Mouse (Mus musculus) brown adipose tissue, adult 24 weeks (tissue): Measurements from ENCODE around the gene Sorl1. TPM values are rescaled to one million over a fixed set of nuclear protein-coding genes. Genes with fewer than 3 reads are reported as not detected.

ENCODE experiments used
- H3K27ac ChIP-seq: fragments of 200-500 bp; replicated peaks from 2 replicates; pipeline ENCODE4 v1.5.1; 2012; ENCODE audit warnings: low read depth, mild to moderate bottlenecking, low read length
- H3K4me1 ChIP-seq: fragments of 200-500 bp; 2 replicates; pipeline ENCODE4 v1.6.1; 2012; ENCODE audit warnings: low read length, mixed read lengths; ENCODE audit not compliant: control insufficient read depth, insufficient read depth, insufficient read length
- H3K4me3 ChIP-seq: fragments of 200-500 bp; 2 replicates; pipeline ENCODE4 v1.5.1; 2012; ENCODE audit warnings: low read depth, mild to moderate bottlenecking, low read length, moderate library complexity; ENCODE audit not compliant: insufficient read depth
- polyA plus RNA-seq: library from polyadenylated mRNA; stranded (reverse); fragments of >200 nt; gene quantifications from 2 replicates; pipeline ENCODE4 v1.2.4, GENCODE M21; 2012; ENCODE audit not compliant: missing spikeins, insufficient read depth, insufficient read length

Gene Sorl1
- polyA plus RNA-seq, 1 experiment = 25.3 TPM

GRCm38 (mm10) chr9:42138248-42138858 is 14.3 kb upstream of the Sorl1 start:
- H3K4me3 ChIP-seq = no peak overlapping the region
- no peaks in the 10 kb centered on the region for H3K4me1 ChIP-seq

DNA sequence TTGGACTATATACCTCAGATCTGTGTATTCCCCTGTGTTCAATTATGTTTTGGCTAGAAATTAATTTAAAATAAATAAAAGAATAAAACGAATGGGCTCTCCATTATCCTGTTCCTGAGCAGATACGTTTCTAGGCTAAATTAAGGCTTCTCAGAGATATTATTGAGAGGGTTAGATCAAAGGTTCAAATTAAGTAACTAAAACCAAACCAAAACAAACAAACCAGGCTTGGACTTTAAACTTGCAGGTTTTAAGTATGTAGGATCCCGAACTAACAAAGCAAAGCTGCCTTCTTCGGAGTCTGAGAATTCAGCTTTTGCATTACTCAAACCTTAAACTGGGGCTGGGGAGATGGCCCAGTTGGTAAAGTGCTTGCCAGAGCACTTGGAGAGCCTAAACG is 13.5 kb upstream of the Sorl1 start:
- no peaks in the 10 kb centered on the region for H3K4me1 ChIP-seq
- H3K4me3 ChIP-seq = no peak overlapping the region
- H3K27ac ChIP-seq = no peak overlapping the region

More at GRCm38 (mm10) chr9:42138248-42138858, 14.3 kb upstream of the Sorl1 start:
- H3K27ac ChIP-seq = no peak overlapping the region

- Histone ChIP-seq H3K4me1 (no peaks in the 10 kb centered on the region), H3K4me3 (no peak overlapping the region), H3K27ac (no peak overlapping the region)
Measured at GRCm38 (mm10) chr9:42130793-42131760, 7.0 kb upstream of the Sorl1 start.

GRCm38 (mm10) chr9:42127983-42128382 is 3.9 kb upstream of the Sorl1 start:
- Histone ChIP-seq H3K4me1 (no peaks in the 10 kb centered on the region), H3K27ac (no peak overlapping the region), H3K4me3 (no peak overlapping the region)

- Histone ChIP-seq H3K4me1 (peaks cover 11% of the 10 kb centered on the region), H3K27ac (no peak overlapping the region), H3K4me3 (no peak overlapping the region)
Measured at GRCm38 (mm10) chr9:42125262-42125982, 1.3 kb upstream of the Sorl1 start.

GRCm38 (mm10) chr9:42123204-42123603 is 893 bp downstream of the Sorl1 start:
- Histone ChIP-seq H3K4me1 (peaks cover 11% of the 10 kb centered on the region), H3K27ac (no peak overlapping the region), H3K4me3 (peak overlapping the region; percentile 73)

DNA sequence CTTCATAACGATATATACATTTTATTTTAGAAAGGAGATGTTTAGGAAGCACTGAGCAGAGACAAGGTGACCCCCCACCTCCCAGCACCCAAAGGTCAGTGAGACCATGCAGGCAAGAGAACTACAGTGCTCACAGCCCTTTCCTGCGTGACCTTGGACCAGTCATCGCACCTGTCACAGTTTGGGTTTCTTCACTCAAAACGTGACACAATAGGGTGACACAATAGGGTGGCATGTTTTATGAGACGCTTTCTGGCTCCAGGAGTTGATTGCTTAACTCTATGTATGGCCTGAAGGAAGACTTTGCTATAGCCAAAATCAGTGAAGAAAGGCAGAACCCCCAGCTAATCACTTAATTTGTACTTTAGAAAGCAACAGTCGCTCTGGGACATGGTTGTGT is 1.7 kb downstream of the Sorl1 start:
- no peak overlapping the region for H3K4me3 ChIP-seq
- H3K27ac ChIP-seq = no peak overlapping the region
- H3K4me1 ChIP-seq = peaks cover 11% of the 10 kb centered on the region

DNA sequence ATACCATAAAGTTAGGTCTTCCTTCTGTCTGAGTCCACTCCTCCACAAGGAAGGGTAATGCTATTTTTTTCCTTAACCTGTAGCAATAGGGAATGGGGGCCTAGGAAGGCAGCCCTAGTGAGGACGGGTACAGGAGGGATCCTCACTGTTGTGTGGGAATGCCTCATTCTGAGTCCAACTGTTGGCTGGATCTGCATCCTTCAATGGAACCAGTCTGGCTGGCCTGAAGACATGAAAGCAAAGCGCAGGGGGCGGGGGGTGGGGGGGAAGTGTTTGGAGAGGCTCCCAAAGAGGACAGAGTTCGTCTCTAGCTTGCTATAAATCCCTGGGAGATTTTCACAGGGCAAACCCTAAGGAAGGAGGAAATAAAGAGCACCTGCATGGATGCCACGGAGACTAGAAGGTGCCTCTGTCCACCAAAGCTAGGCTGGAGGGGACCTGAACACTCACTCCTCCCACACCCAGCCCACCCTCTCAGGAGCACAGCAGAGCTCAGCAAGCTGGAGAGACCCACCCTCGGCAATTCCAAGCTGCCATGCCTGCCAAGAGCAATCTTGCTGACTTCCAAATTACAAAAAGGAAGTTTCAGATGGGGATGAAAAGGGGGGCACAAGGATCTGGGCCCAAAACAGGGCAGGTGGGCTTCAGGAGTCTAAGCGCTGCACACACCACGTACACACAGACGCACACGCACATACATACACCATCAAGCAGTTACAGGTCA is 2.3 kb downstream of the Sorl1 start:
- no peak overlapping the region for H3K27ac ChIP-seq
- no peak overlapping the region for H3K4me3 ChIP-seq
- H3K4me1 ChIP-seq = peaks cover 11% of the 10 kb centered on the region

- peaks cover 3% of the 10 kb centered on the region; the same call in 1 of the 2 replicates for H3K4me1 ChIP-seq
- H3K27ac ChIP-seq = no peak overlapping the region
- no peak overlapping the region for H3K4me3 ChIP-seq
Measured at GRCm38 (mm10) chr9:42116418-42117056, 7.6 kb downstream of the Sorl1 start.

DNA sequence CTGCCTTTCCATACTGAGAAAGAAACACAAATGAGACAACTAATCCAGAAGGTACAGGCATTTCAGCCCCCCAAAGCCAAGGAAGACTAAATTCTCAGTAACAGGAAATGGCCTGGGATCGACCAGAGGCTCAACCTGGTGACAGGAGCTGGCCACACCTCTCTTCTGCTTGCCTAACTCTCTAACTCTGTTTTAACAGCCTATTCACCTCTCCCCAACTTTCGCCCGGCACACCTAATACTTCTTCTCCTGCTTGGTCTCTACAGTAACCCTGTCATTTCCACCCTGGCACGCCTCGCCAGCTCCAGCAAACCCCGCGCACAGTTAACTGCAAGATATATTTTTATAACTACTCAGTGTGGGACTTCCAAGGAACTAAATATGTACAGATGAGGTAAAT is 9.0 kb downstream of the Sorl1 start:
- Histone ChIP-seq H3K4me1 (no peaks in the 10 kb centered on the region), H3K27ac (no peak overlapping the region), H3K4me3 (no peak overlapping the region)

GRCm38 (mm10) chr9:42113316-42113715 is 10.8 kb downstream of the Sorl1 start:
- Histone ChIP-seq H3K27ac (no peak overlapping the region), H3K4me3 (no peak overlapping the region)

GRCm38 (mm10) chr9:42112691-42113090 is 11.4 kb downstream of the Sorl1 start:
- H3K27ac ChIP-seq = no peak overlapping the region
- H3K4me1 ChIP-seq = no peaks in the 10 kb centered on the region
- no peak overlapping the region for H3K4me3 ChIP-seq

More at GRCm38 (mm10) chr9:42113316-42113715, 10.8 kb downstream of the Sorl1 start:
- no peaks in the 10 kb centered on the region for H3K4me1 ChIP-seq

GRCm38 (mm10) chr9:42111256-42111655 is 12.8 kb downstream of the Sorl1 start:
- H3K4me1 ChIP-seq = no peaks in the 10 kb centered on the region
- no peak overlapping the region for H3K4me3 ChIP-seq
- no peak overlapping the region for H3K27ac ChIP-seq

- Histone ChIP-seq H3K4me1 (no peaks in the 10 kb centered on the region), H3K4me3 (no peak overlapping the region), H3K27ac (no peak overlapping the region)
Measured at GRCm38 (mm10) chr9:42109837-42110451, 14.2 kb downstream of the Sorl1 start.
